Mouse (Mus musculus) kidney, adult 2 months (tissue): ENCODE measurements at regions not wholly inside any gene's neighbourhood (a gene's known extent, or its start where the extent isn't known, plus 50 kb on each side); places are given as distances from the start of the nearest gene placed in this dataset.
"Not testable (repeated sequence)": the region's sequence is repeated elsewhere in the genome, so short reads cannot be mapped to it uniquely, and the experiment has no call there.

ENCODE experiments used
- DNase-seq: peaks from one replicate; pipeline ENCODE4 v3.0.0; 2021
- H3K27ac ChIP-seq: fragments of 200-500 bp; 2 replicates; pipeline ENCODE4 v1.5.1; 2012; ENCODE audit warnings: low read depth, low read length, control low read depth, inconsistent platforms; ENCODE audit not compliant: insufficient read depth
- H3K27me3 ChIP-seq: fragments of 200-500 bp; replicated peaks from 2 replicates; pipeline ENCODE4 v1.6.1; 2012; ENCODE audit warnings: mild to moderate bottlenecking, moderate library complexity, low read length, inconsistent platforms; ENCODE audit not compliant: control insufficient read depth, insufficient read depth
- H3K36me3 ChIP-seq: fragments of 200-500 bp; 2 replicates; pipeline ENCODE4 v1.6.1; 2012; ENCODE audit warnings: mild to moderate bottlenecking, moderate library complexity, low read length, inconsistent platforms; ENCODE audit not compliant: control insufficient read depth, insufficient read depth
- H3K4me1 ChIP-seq: fragments of 200-500 bp; 2 replicates; pipeline ENCODE4 v1.6.1; 2011; ENCODE audit warnings: low read length; ENCODE audit not compliant: control insufficient read depth, insufficient read depth
- H3K4me3 ChIP-seq: fragments of 200-500 bp; 2 replicates; pipeline ENCODE4 v1.5.1; 2011; ENCODE audit warnings: mild to moderate bottlenecking, low read depth, low read length, control low read depth; ENCODE audit not compliant: insufficient read depth
- CTCF ChIP-seq: fragments of 200-500 bp; conservative IDR thresholded peaks from 2 replicates; pipeline ENCODE4 v1.5.1; 2011; ENCODE audit warnings: low read depth, mild to moderate bottlenecking, control low read depth, low read length, moderate library complexity, mixed read lengths; ENCODE audit not compliant: insufficient read depth, insufficient read length
- POLR2A ChIP-seq: fragments of 200-500 bp; IDR thresholded peaks from one replicate; pipeline ENCODE4 v1.6.1; 2011; ENCODE audit warnings: low read depth, low read length, control low read depth
- WGBS: fragments of 180-500 bp; shearing (Covaris S2); methylation state at CpG from one replicate; pipeline ENCODE4 v1.1.7; 2018; 5-methylcytosine and 5-hydroxymethylcytosine counted together

GRCm38 (mm10) chr6:25101761-25102160, 145.7 kb upstream of the Tmem229a start:
- no peaks in the 10 kb centered on the region for H3K27me3 ChIP-seq
- H3K4me3 ChIP-seq = no peak overlapping the region
- TF ChIP-seq POLR2A = no peak
- no peak for TF ChIP-seq CTCF
- no peak for DNase-seq
- no peaks in the 10 kb centered on the region for H3K36me3 ChIP-seq
- no peaks in the 10 kb centered on the region for H3K4me1 ChIP-seq
- H3K27ac ChIP-seq = no peak overlapping the region

GRCm38 (mm10) chr6:25087167-25087566, 131.1 kb upstream of the Tmem229a start:
- no peak overlapping the region for H3K27ac ChIP-seq
- no peaks in the 10 kb centered on the region for H3K36me3 ChIP-seq
- no peaks in the 10 kb centered on the region for H3K4me1 ChIP-seq
- 91% methylated on average over 1 of the region's 1 CpGs for WGBS
- DNase-seq = no peak
- no peak for TF ChIP-seq POLR2A
- no peak for TF ChIP-seq CTCF
- no peak overlapping the region for H3K4me3 ChIP-seq
- H3K27me3 ChIP-seq = no peaks in the 10 kb centered on the region

- no peak overlapping the region for H3K4me3 ChIP-seq
- no peak for DNase-seq
- no peaks in the 10 kb centered on the region for H3K36me3 ChIP-seq
- no peaks in the 10 kb centered on the region for H3K4me1 ChIP-seq
- H3K27ac ChIP-seq = no peak overlapping the region
- 88% methylated on average over 2 of the region's 2 CpGs for WGBS
- no peaks in the 10 kb centered on the region for H3K27me3 ChIP-seq
- TF ChIP-seq POLR2A (no peak), CTCF (no peak)
These were observed 129.8 kb upstream of the Tmem229a start for GRCm38 (mm10) chr6:25085871-25086270.

- H3K4me3 ChIP-seq, H3K36me3 ChIP-seq, DNase-seq, H3K4me1 ChIP-seq, H3K27me3 ChIP-seq, H3K27ac ChIP-seq: not testable (repeated sequence)
- WGBS = 67% methylated on average over 4 of the region's 4 CpGs
These were observed 129.2 kb upstream of the Tmem229a start for GRCm38 (mm10) chr6:25085296-25085695.

- WGBS = 58% methylated on average over 6 of the region's 6 CpGs
- no peaks in the 10 kb centered on the region for H3K4me1 ChIP-seq
- no peaks in the 10 kb centered on the region for H3K36me3 ChIP-seq
- H3K27ac ChIP-seq = no peak overlapping the region
- H3K27me3 ChIP-seq = no peaks in the 10 kb centered on the region
- no peak for DNase-seq
- no peak for TF ChIP-seq POLR2A
- TF ChIP-seq CTCF = no peak
- no peak overlapping the region for H3K4me3 ChIP-seq
These were observed 109.8 kb upstream of the Tmem229a start for GRCm38 (mm10) chr6:25065913-25066312.

GRCm38 (mm10) chr6:25032878-25033509, 76.9 kb upstream of the Tmem229a start:
- TF ChIP-seq CTCF (no peak), POLR2A (no peak)
- Histone ChIP-seq H3K4me1 (no peaks in the 10 kb centered on the region), H3K27ac (no peak overlapping the region), H3K36me3 (no peaks in the 10 kb centered on the region), H3K27me3 (no peaks in the 10 kb centered on the region), H3K4me3 (no peak overlapping the region)
- DNase-seq = no peak
- WGBS = 71% methylated on average over 2 of the region's 2 CpGs

- Histone ChIP-seq H3K4me1 (no peaks in the 10 kb centered on the region), H3K27me3 (no peaks in the 10 kb centered on the region), H3K27ac (no peak overlapping the region), H3K4me3 (no peak overlapping the region), H3K36me3 (no peaks in the 10 kb centered on the region)
- no peak for TF ChIP-seq POLR2A
- no peak for TF ChIP-seq CTCF
- 74% methylated on average over 3 of the region's 3 CpGs for WGBS
- peak; percentile 14 for DNase-seq
These were observed 70.9 kb upstream of the Tmem229a start for GRCm38 (mm10) chr6:25026953-25027352.

- no peaks in the 10 kb centered on the region for H3K4me1 ChIP-seq
- 25% methylated on average over 2 of the region's 2 CpGs for WGBS
- no peak overlapping the region for H3K4me3 ChIP-seq
- peak; percentile 36 for DNase-seq
- no peaks in the 10 kb centered on the region for H3K27me3 ChIP-seq
- no peak overlapping the region for H3K27ac ChIP-seq
- TF ChIP-seq CTCF (0 out of 2 replicates have a peak, but pooled peaks have one; percentile 14), POLR2A (no peak)
- H3K36me3 ChIP-seq = no peaks in the 10 kb centered on the region
These were observed 64.1 kb upstream of the Tmem229a start for GRCm38 (mm10) chr6:25020005-25020772.
